Mouse (Mus musculus) forebrain, embryonic 12.5 days (tissue): ENCODE measurements at regions not wholly inside any gene's neighbourhood (a gene's known extent, or its start where the extent isn't known, plus 50 kb on each side); places are given as distances from the start of the nearest gene placed in this dataset.
A peak's percentile ranks its signal among the peaks of the same experiment; 100 is the strongest.

Experiments
- ATAC-seq: fragments of 200-750 bp; cut with Nextera tagmentation; 2 replicates; pipeline ENCODE4 v1.8.0; 2017; ENCODE audit warnings: moderate TSS enrichment; ENCODE audit not compliant: low FRiP score
- H3K27ac ChIP-seq: fragments of 300-500 bp; sonication (generic); 2 replicates; pipeline ENCODE4 v1.5.1; 2016; ENCODE audit warnings: mild to moderate bottlenecking
- H3K27me3 ChIP-seq: fragments of 300-500 bp; sonication (generic); 2 replicates; pipeline ENCODE4 v1.6.1; 2016; ENCODE audit warnings: mild to moderate bottlenecking
- H3K36me3 ChIP-seq: fragments of 300-500 bp; sonication (generic); replicated peaks from 2 replicates; pipeline ENCODE4 v1.6.1; 2016; ENCODE audit warnings: mild to moderate bottlenecking
- H3K4me1 ChIP-seq: fragments of 300-500 bp; sonication (generic); 2 replicates; pipeline ENCODE4 v1.6.1; 2016
- H3K4me2 ChIP-seq: fragments of 300-500 bp; sonication (generic); 2 replicates; pipeline ENCODE4 v1.6.1; 2016; ENCODE audit warnings: mild to moderate bottlenecking, moderate library complexity
- H3K4me3 ChIP-seq: fragments of 300-500 bp; sonication (generic); replicated peaks from 2 replicates; pipeline ENCODE4 v1.5.1; 2016; ENCODE audit warnings: mild to moderate bottlenecking
- H3K9ac ChIP-seq: fragments of 300-500 bp; sonication (generic); 2 replicates; pipeline ENCODE4 v1.6.1; 2016; ENCODE audit warnings: mild to moderate bottlenecking
- H3K9me3 ChIP-seq: fragments of 300-500 bp; sonication (generic); 2 replicates; pipeline ENCODE4 v1.6.1; 2016
- WGBS: fragments of 180-500 bp; shearing (Covaris S2); methylation state at CpG from one replicate; pipeline ENCODE4 v1.1.7; 2016; 5-methylcytosine and 5-hydroxymethylcytosine counted together

DNA sequence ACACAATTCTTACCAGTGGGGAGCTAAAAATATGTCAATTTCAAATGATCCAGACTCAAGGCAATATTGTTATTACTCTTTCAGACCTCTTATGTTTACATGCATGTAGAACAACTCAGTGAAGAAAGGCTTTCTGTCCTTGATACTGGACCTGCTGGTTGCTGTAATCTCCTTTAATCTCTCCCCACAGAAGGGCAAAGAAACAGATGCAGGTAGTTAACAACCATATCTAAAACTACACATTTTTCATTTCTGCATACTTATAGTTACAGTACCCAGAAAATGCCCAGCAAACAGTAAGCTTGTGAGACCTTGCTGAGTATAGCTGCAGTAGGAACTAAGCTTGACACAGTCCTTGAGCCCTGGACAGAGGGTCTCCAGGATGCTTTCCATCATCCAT is 585.1 kb upstream of the Stxbp6 start:
- H3K9me3 ChIP-seq = no peaks in the 10 kb centered on the region
- H3K9ac ChIP-seq = no peak overlapping the region
- ATAC-seq = no peak
- no peaks in the 10 kb centered on the region for H3K36me3 ChIP-seq
- H3K27ac ChIP-seq = no peak overlapping the region
- no peaks in the 10 kb centered on the region for H3K27me3 ChIP-seq
- no peaks in the 10 kb centered on the region for H3K4me1 ChIP-seq
- H3K4me3 ChIP-seq = no peak overlapping the region
- no peak overlapping the region for H3K4me2 ChIP-seq

DNA sequence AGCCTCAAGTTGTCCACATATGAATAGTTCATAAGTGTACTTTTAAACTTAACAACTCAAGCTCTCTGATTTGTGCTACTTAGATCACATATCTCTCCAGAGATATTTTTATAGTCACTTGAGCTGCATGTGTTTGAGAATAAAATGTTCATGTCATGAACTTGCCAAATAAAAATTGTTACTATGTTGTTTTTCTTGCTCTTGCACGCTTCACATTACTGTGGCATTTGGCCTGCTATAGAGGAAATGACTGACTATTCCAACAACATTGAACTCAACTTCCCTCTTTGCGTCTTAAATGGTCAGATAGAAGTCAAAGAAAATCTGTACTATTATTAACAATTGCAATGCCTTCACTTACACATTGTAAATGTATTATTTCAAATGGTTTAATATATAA is 582.1 kb upstream of the Stxbp6 start:
- WGBS = 87% methylated on average over 2 of the region's 2 CpGs

DNA sequence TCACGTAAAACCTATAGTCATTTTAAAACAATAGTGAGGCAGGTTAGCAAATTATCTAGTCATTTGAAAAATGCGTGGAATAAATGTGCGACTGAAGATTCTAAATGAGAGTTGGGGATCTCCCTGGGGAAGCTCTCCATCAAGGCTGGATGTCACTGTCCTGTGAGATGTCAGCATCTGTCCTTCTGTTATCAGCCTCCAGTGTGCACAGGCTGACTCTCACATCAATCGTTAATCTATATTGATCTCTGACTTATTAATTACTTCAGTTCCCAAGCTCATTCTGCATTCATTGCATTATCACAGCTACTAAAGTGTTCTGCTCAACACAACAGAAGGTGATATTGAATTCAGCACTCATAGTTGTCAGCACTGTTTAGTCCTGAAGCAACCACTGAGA is 574.1 kb upstream of the Stxbp6 start:
- Histone ChIP-seq H3K36me3 (no peaks in the 10 kb centered on the region), H3K27ac (no peak overlapping the region), H3K4me3 (no peak overlapping the region), H3K9ac (no peak overlapping the region), H3K4me2 (no peak overlapping the region), H3K27me3 (no peaks in the 10 kb centered on the region), H3K9me3 (no peaks in the 10 kb centered on the region), H3K4me1 (no peaks in the 10 kb centered on the region)
- 89% methylated on average over 4 of the region's 4 CpGs for WGBS
- no peak for ATAC-seq

More for the DNA sequence above, 582.1 kb upstream of the Stxbp6 start:
- H3K4me2 ChIP-seq = no peak overlapping the region
- no peaks in the 10 kb centered on the region for H3K27me3 ChIP-seq
- no peak for ATAC-seq
- H3K9ac ChIP-seq = no peak overlapping the region
- no peaks in the 10 kb centered on the region for H3K9me3 ChIP-seq
- H3K4me3 ChIP-seq = no peak overlapping the region
- H3K27ac ChIP-seq = no peak overlapping the region
- H3K36me3 ChIP-seq = no peaks in the 10 kb centered on the region
- H3K4me1 ChIP-seq = no peaks in the 10 kb centered on the region

DNA sequence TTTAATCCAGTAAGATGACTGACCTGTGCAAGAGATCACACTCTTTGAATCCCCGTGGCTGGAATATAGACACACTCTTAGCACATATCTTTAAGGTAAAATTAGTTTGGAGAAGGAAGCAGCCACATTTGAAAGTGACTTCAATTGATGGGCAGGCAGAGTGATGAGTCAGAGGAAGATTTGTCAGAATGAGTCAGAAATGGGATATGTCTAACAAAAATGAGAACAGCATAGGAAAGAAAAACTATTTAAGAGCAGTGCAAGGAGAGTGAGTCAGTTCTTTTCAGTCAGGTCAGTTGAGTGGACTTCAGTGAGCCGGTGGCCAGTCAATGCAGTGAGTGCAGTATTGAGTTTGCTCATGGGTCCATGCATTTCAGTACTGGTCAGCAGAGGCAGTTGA is 569.7 kb upstream of the Stxbp6 start:
- no peak overlapping the region for H3K27ac ChIP-seq
- no peaks in the 10 kb centered on the region for H3K27me3 ChIP-seq
- no peak overlapping the region for H3K4me3 ChIP-seq
- no peaks in the 10 kb centered on the region for H3K9me3 ChIP-seq
- no peaks in the 10 kb centered on the region for H3K36me3 ChIP-seq
- H3K4me1 ChIP-seq = no peaks in the 10 kb centered on the region
- H3K9ac ChIP-seq = no peak overlapping the region
- no peak overlapping the region for H3K4me2 ChIP-seq
- 80% methylated on average over 2 of the region's 2 CpGs for WGBS
- no peak for ATAC-seq

DNA sequence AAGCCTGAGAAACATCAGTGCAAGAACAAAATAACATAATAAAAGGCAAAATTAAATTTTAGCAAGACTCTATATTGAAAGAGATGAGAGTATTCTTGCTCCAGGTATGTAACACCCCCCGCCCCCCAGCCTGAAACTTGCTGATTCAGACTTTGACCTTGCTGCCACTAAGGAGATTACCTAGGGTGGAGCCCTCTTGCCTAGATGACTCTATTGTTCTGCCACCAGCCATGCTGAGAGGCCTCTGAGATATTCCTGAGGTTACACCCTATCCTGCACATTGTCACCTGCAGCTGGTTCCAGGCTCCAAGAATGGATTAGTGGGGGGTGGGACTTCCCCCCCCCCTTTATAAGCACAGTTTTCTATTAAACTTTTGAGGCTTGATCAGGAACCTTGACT is 548.3 kb upstream of the Stxbp6 start:
- WGBS = 81% methylated on average over 1 of the region's 1 CpGs
- no peaks in the 10 kb centered on the region for H3K36me3 ChIP-seq
- no peak overlapping the region for H3K4me3 ChIP-seq
- H3K4me1 ChIP-seq = no peaks in the 10 kb centered on the region
- no peak overlapping the region for H3K27ac ChIP-seq
- peaks cover 5% of the 10 kb centered on the region; the same call in 1 of the 2 replicates for H3K27me3 ChIP-seq
- no peak overlapping the region for H3K4me2 ChIP-seq
- H3K9me3 ChIP-seq = no peaks in the 10 kb centered on the region
- no peak overlapping the region for H3K9ac ChIP-seq
- ATAC-seq = no peak

DNA sequence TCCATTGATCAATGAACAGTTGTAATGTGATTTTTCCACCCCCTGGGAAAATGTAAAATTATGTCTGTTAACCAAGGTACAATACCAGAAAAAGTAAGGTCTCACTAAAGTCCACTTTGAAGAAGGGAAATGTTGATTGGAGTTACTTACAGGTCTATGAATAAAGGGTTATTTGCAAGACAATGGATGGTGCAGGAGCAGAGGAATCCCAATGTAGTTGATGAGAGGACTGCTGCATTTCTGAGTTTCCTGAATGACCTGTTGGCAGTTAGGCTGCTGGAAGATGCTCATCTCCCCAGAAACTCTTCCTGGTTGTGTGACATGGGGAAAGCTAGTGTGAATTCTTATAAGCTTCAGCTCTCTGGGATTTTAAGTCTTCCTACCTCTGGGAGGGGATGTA is 545.5 kb upstream of the Stxbp6 start:
- H3K9ac ChIP-seq = no peak overlapping the region
- peaks cover 2% of the 10 kb centered on the region for H3K4me1 ChIP-seq
- ATAC-seq = no peak
- no peak overlapping the region for H3K27ac ChIP-seq
- H3K4me3 ChIP-seq = no peak overlapping the region
- H3K4me2 ChIP-seq = no peak overlapping the region
- no peaks in the 10 kb centered on the region for H3K9me3 ChIP-seq
- H3K27me3 ChIP-seq = peaks cover 8% of the 10 kb centered on the region
- H3K36me3 ChIP-seq = no peaks in the 10 kb centered on the region

DNA sequence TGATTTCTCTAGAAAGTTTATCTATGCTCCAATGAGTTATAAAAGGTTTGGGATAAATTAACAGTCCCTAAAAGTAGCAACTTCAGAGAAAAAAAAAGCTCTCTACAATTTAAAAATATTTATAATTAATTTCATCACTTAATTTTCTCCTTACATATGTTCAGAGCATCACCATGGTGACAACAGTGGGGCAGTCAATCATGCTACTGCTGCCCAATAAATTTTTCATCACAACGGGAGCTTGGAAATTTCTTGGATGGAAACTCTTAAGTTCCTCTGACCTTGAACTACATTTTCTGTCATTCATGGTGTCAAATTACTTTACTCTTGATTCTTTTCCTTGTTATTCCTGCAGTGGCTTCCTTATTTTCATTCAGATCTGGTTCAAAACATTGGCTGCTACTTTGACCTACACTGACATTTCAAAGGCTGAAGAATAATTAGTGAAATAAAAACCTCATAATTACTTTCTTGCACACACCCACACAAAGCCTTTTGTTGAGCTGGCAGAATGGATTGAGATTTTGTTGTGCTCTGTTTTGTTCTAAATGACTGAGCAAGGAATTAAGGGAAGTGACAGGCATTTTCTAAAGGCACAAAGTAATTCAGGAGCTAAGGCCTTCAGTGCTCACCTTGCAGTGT is 540.1 kb upstream of the Stxbp6 start:
- H3K4me1 ChIP-seq = peaks cover 8% of the 10 kb centered on the region
- peaks cover 8% of the 10 kb centered on the region for H3K27me3 ChIP-seq
- no peaks in the 10 kb centered on the region for H3K36me3 ChIP-seq
- H3K4me2 ChIP-seq = no peak overlapping the region
- H3K9me3 ChIP-seq = no peaks in the 10 kb centered on the region
- H3K27ac ChIP-seq = no peak overlapping the region
- H3K9ac ChIP-seq = no peak overlapping the region
- WGBS = 8% methylated on average over 1 of the region's 1 CpGs
- peak; percentile 49; the same call in 1 of the 2 replicates for ATAC-seq
- H3K4me3 ChIP-seq = no peak overlapping the region

DNA sequence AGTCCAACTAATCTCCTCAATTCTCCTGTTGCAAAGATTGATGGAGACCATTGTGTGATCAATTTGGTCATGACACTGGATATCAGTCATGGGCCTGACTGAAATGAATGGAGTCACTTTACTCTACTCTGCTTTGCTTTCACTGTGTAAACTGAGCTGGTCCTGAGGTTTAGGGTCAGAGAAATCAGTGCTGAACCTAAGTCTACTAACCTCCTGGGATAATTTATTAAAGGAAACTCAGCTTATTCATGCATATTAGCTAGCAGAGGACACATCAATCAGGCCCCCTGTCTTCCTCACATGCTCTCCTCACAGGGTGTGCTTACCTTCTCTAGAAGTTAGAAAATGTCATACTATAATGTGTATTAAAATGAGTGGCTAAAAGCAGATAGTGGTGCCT is 539.6 kb upstream of the Stxbp6 start:
- Histone ChIP-seq H3K4me3 (no peak overlapping the region), H3K27ac (no peak overlapping the region), H3K9ac (no peak overlapping the region), H3K4me1 (peaks cover 8% of the 10 kb centered on the region), H3K27me3 (peaks cover 8% of the 10 kb centered on the region), H3K36me3 (no peaks in the 10 kb centered on the region), H3K9me3 (no peaks in the 10 kb centered on the region), H3K4me2 (no peak overlapping the region)
- ATAC-seq = no peak

- no peaks in the 10 kb centered on the region for H3K27me3 ChIP-seq
- WGBS = 80% methylated on average over 3 of the region's 3 CpGs
- H3K4me1 ChIP-seq = no peaks in the 10 kb centered on the region
- no peak overlapping the region for H3K27ac ChIP-seq
- no peak overlapping the region for H3K9ac ChIP-seq
- no peak for ATAC-seq
- H3K4me3 ChIP-seq = no peak overlapping the region
- no peaks in the 10 kb centered on the region for H3K9me3 ChIP-seq
- H3K36me3 ChIP-seq = no peaks in the 10 kb centered on the region
- H3K4me2 ChIP-seq = no peak overlapping the region
These were observed 524.9 kb upstream of the Stxbp6 start for GRCm38 (mm10) chr12:45599443-45599842.

GRCm38 (mm10) chr12:45597904-45598570 is 523.5 kb upstream of the Stxbp6 start:
- Histone ChIP-seq H3K27ac (no peak overlapping the region), H3K27me3 (no peaks in the 10 kb centered on the region), H3K9ac (no peak overlapping the region), H3K4me1 (no peaks in the 10 kb centered on the region), H3K9me3 (no peaks in the 10 kb centered on the region), H3K4me2 (no peak overlapping the region), H3K4me3 (no peak overlapping the region), H3K36me3 (no peaks in the 10 kb centered on the region)
- WGBS = 63% methylated on average over 4 of the region's 4 CpGs
- no peak for ATAC-seq

- no peak overlapping the region for H3K27ac ChIP-seq
- H3K9me3 ChIP-seq = no peaks in the 10 kb centered on the region
- ATAC-seq = no peak
- WGBS = 85% methylated on average over 3 of the region's 3 CpGs
- no peak overlapping the region for H3K4me2 ChIP-seq
- no peaks in the 10 kb centered on the region for H3K36me3 ChIP-seq
- H3K9ac ChIP-seq = no peak overlapping the region
- H3K4me1 ChIP-seq = no peaks in the 10 kb centered on the region
- no peaks in the 10 kb centered on the region for H3K27me3 ChIP-seq
- no peak overlapping the region for H3K4me3 ChIP-seq
These were observed 520.2 kb upstream of the Stxbp6 start for GRCm38 (mm10) chr12:45594689-45595088.

DNA sequence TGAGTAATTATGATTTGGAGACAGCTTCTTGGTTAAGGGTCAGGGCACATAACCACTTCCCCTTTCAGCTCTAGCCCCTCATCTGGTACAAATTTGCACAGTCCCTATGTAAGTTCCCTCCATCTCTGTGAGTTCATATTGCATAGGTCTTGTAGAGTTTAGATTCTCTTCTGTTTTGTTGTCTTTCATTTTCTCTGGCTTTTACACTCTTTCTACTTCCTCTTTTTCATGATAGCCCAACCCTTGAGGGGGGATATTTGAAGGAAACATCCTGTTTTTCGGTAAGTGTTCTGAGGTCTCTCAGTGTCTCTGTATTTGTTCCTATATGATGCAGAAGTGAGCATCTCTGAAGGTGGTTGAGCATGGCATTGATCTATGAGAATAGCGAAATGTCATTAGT is 515.7 kb upstream of the Stxbp6 start:
- Histone ChIP-seq H3K9ac (no peak overlapping the region), H3K4me3 (no peak overlapping the region), H3K36me3 (no peaks in the 10 kb centered on the region), H3K27ac (no peak overlapping the region), H3K27me3 (no peaks in the 10 kb centered on the region), H3K4me1 (no peaks in the 10 kb centered on the region), H3K4me2 (no peak overlapping the region), H3K9me3 (no peaks in the 10 kb centered on the region)
- no peak for ATAC-seq
- WGBS = 96% methylated on average over 2 of the region's 2 CpGs

GRCm38 (mm10) chr12:45585763-45586162 is 511.3 kb upstream of the Stxbp6 start:
- H3K9me3 ChIP-seq = no peaks in the 10 kb centered on the region
- H3K27ac ChIP-seq = no peak overlapping the region
- ATAC-seq = no peak
- H3K4me2 ChIP-seq = no peak overlapping the region
- no peaks in the 10 kb centered on the region for H3K27me3 ChIP-seq
- H3K36me3 ChIP-seq = no peaks in the 10 kb centered on the region
- H3K9ac ChIP-seq = no peak overlapping the region
- H3K4me3 ChIP-seq = no peak overlapping the region
- 66% methylated on average over 4 of the region's 4 CpGs for WGBS
- H3K4me1 ChIP-seq = no peaks in the 10 kb centered on the region
